Mouse (Mus musculus): ENCODE measurements around the gene Olfr322. TPM values are rescaled to one million over a fixed set of nuclear protein-coding genes. Genes with fewer than 3 reads are reported as not detected.

The Olfr322 gene
- total RNA-seq, 2 experiments from 2014 or later: not detected

Other genes with a start within 250 kb of the Olfr322 start
- gene 1810065E05Rik, start 237.7 kb upstream of the Olfr322 start, total RNA-seq (2021): not detected
- gene Gm12253, start 226.2 kb upstream of the Olfr322 start, total RNA-seq (2021): not detected
- not detected for gene Lypd9, start 205.9 kb upstream of the Olfr322 start, total RNA-seq (2021)
- not detected for gene Olfr30, start 196.5 kb upstream of the Olfr322 start, total RNA-seq (2021)
- gene Olfr332, start 166.2 kb upstream of the Olfr322 start, total RNA-seq (2021): not detected
- gene Olfr331, start 156.2 kb upstream of the Olfr322 start, total RNA-seq (2021): not detected
- not detected for gene Olfr330, start 123.9 kb upstream of the Olfr322 start, total RNA-seq (2021)
- gene Olfr329-ps, start 112.4 kb upstream of the Olfr322 start, total RNA-seq (2021): not detected
- gene Olfr328, start 103.1 kb upstream of the Olfr322 start, total RNA-seq (2021): under 1 TPM in 1 of 2 experiments, not detected in 1; 0.10 TPM
- gene Olfr224, start 88.2 kb upstream of the Olfr322 start, total RNA-seq (2021): not detected
- not detected for gene Olfr325, start 81.1 kb upstream of the Olfr322 start, total RNA-seq (2021)
- not detected for gene Olfr324, start 63.7 kb upstream of the Olfr322 start, total RNA-seq (2021)
- gene 2210407C18Rik, start 42.7 kb upstream of the Olfr322 start, total RNA-seq (2021): not detected
- gene Olfr323, start 28.3 kb upstream of the Olfr322 start, total RNA-seq (2021): not detected
- gene Trim58, start 18.3 kb upstream of the Olfr322 start, total RNA-seq (2021): not detected
- not detected for gene Olfr320, start 22.3 kb downstream of the Olfr322 start, total RNA-seq (2021)
- not detected for gene Olfr319, start 40.4 kb downstream of the Olfr322 start, total RNA-seq (2021)
- not detected for gene Olfr318, start 65.2 kb downstream of the Olfr322 start, total RNA-seq (2021)
- gene Olfr317, start 80.4 kb downstream of the Olfr322 start, total RNA-seq (2021): not detected
- gene Olfr316, start 94.0 kb downstream of the Olfr322 start, total RNA-seq (2021): not detected
- not detected for gene Olfr315, start 114.4 kb downstream of the Olfr322 start, total RNA-seq (2021)
- gene Olfr314, start 124.2 kb downstream of the Olfr322 start, total RNA-seq (2021): not detected
- gene Fam183b, start 143.2 kb downstream of the Olfr322 start, total RNA-seq (2021): not detected
- not detected for gene Olfr313, start 156.2 kb downstream of the Olfr322 start, total RNA-seq (2021)
- not detected for gene Olfr312, start 170.5 kb downstream of the Olfr322 start, total RNA-seq (2021)
- not detected for gene Olfr311, start 180.5 kb downstream of the Olfr322 start, total RNA-seq (2021)
- gene Gm12258, start 188.4 kb downstream of the Olfr322 start, total RNA-seq (2021): 1 to 10 TPM in 1 of 2 experiments, under 1 TPM in 1; 0.61 to 1.0 TPM
- gene 2810021J22Rik, start 208.4 kb downstream of the Olfr322 start, total RNA-seq (2021): 1 to 10 TPM in 1 of 2 experiments, under 1 TPM in 1; 0.90 to 1.4 TPM
- 1 to 10 TPM; 2.7 to 3.0 TPM for gene Zfp39, start 245.4 kb downstream of the Olfr322 start, total RNA-seq (2021)

Measured in gastrocnemius, postnatal 25 days (tissue).